Mouse (Mus musculus) right cerebral cortex, postnatal 4 days (tissue): ENCODE measurements around the gene Dner.
"Not testable (repeated sequence)": the region's sequence is repeated elsewhere in the genome, so short reads cannot be mapped to it uniquely, and the experiment has no call there.

Experiments used
- DNase-seq: peaks from one replicate; pipeline ENCODE4 v3.0.0-alpha.2; 2022

The Dner gene

GRCm38 (mm10) chr1:84387616-84388015, 308.4 kb downstream of the Dner start:
- no peak for DNase-seq

- DNase-seq = peak; percentile 52
Measured at GRCm38 (mm10) chr1:84386481-84387146, 309.4 kb downstream of the Dner start.

GRCm38 (mm10) chr1:84382709-84383108, 313.3 kb downstream of the Dner start:
- DNase-seq = no peak

GRCm38 (mm10) chr1:84382064-84382463, 314.0 kb downstream of the Dner start:
- no peak for DNase-seq

- DNase-seq = no peak
Measured at GRCm38 (mm10) chr1:84380895-84381294, 315.1 kb downstream of the Dner start.

- no peak for DNase-seq
Measured at GRCm38 (mm10) chr1:84367733-84368132, 328.3 kb downstream of the Dner start.

- DNase-seq = no peak
Measured at GRCm38 (mm10) chr1:84366553-84366952, 329.5 kb downstream of the Dner start.

- DNase-seq = no peak
Measured at GRCm38 (mm10) chr1:84363967-84364366, 332.1 kb downstream of the Dner start, which contains the start of gene Pid1. Gene Pid1, minus strand, starts transcription at chr1:84364180.

- DNase-seq = no peak
Measured at GRCm38 (mm10) chr1:84362709-84363617, 333.1 kb downstream of the Dner start.

- DNase-seq = no peak
Measured at GRCm38 (mm10) chr1:84362209-84362608, 333.8 kb downstream of the Dner start.

GRCm38 (mm10) chr1:84361389-84361788, 334.6 kb downstream of the Dner start:
- DNase-seq = no peak

GRCm38 (mm10) chr1:84359611-84360500, 336.2 kb downstream of the Dner start:
- no peak for DNase-seq

- DNase-seq = no peak
Measured at GRCm38 (mm10) chr1:84357216-84357615, 338.8 kb downstream of the Dner start.

- no peak for DNase-seq
Measured at GRCm38 (mm10) chr1:84350262-84350661, 345.8 kb downstream of the Dner start.

GRCm38 (mm10) chr1:84347796-84348476, 348.1 kb downstream of the Dner start:
- no peak for DNase-seq

GRCm38 (mm10) chr1:84332797-84333196, 363.2 kb downstream of the Dner start:
- DNase-seq = not testable (repeated sequence)

- DNase-seq = not testable (repeated sequence)
Measured at GRCm38 (mm10) chr1:84331861-84332260, 364.2 kb downstream of the Dner start.

- DNase-seq = peak; percentile 14
Measured at GRCm38 (mm10) chr1:84325309-84325708, 370.7 kb downstream of the Dner start.

- no peak for DNase-seq
Measured at GRCm38 (mm10) chr1:84321327-84321726, 374.7 kb downstream of the Dner start.
